Mouse (Mus musculus) limb, embryonic 13.5 days (tissue): ENCODE measurements around the gene Nudt22. TPM values are rescaled to one million over a fixed set of nuclear protein-coding genes. Genes with fewer than 3 reads are reported as not detected.

Experiments
- ATAC-seq: fragments of 200-750 bp; cut with Nextera tagmentation; 2 replicates; pipeline ENCODE4 v1.8.0; 2017; ENCODE audit warnings: low read depth, moderate number of reproducible peaks, moderate TSS enrichment; ENCODE audit not compliant: low FRiP score
- H3K27ac ChIP-seq: fragments of 300-500 bp; sonication (generic); 2 replicates; pipeline ENCODE4 v1.5.1; 2015; ENCODE audit warnings: inconsistent platforms, mild to moderate bottlenecking, moderate library complexity
- H3K27me3 ChIP-seq: fragments of 300-500 bp; sonication (generic); 2 replicates; pipeline ENCODE4 v1.6.1; 2015; ENCODE audit warnings: mild to moderate bottlenecking, inconsistent platforms
- H3K36me3 ChIP-seq: fragments of 300-500 bp; sonication (generic); 2 replicates; pipeline ENCODE4 v1.6.1; 2015; ENCODE audit warnings: inconsistent platforms, mild to moderate bottlenecking, moderate library complexity
- H3K4me1 ChIP-seq: fragments of 300-500 bp; sonication (generic); 2 replicates; pipeline ENCODE4 v1.6.1; 2015; ENCODE audit warnings: inconsistent platforms
- H3K4me2 ChIP-seq: fragments of 300-500 bp; sonication (generic); replicated peaks from 2 replicates; pipeline ENCODE4 v1.6.1; 2015; ENCODE audit warnings: inconsistent platforms, mild to moderate bottlenecking, moderate library complexity
- H3K4me3 ChIP-seq: fragments of 300-500 bp; sonication (generic); 2 replicates; pipeline ENCODE4 v1.5.1; 2015; ENCODE audit warnings: moderate library complexity, mild to moderate bottlenecking, inconsistent platforms
- H3K9ac ChIP-seq: fragments of 300-500 bp; sonication (generic); 2 replicates; pipeline ENCODE4 v1.6.1; 2015; ENCODE audit warnings: mild to moderate bottlenecking, inconsistent platforms
- H3K9me3 ChIP-seq: fragments of 300-500 bp; sonication (generic); 2 replicates; pipeline ENCODE4 v1.6.1; 2016; ENCODE audit warnings: inconsistent platforms
- WGBS: fragments of 180-500 bp; shearing (Covaris S2); methylation state at CpG from one replicate; pipeline ENCODE4 v1.1.7; 2015; 5-methylcytosine and 5-hydroxymethylcytosine counted together
- polyA plus RNA-seq: library from polyadenylated mRNA; unstranded; fragments of >200 nt; fragmentation: Nextera tagmentation; extraction: Ambion mirVana; gene quantifications from 2 replicates; pipeline ENCODE4 v1.2.1, GENCODE M21; 2015

Gene Nudt22
- polyA plus RNA-seq, 1 experiment from 2014 or later: 24.0 TPM

- Histone ChIP-seq H3K9ac (0 out of 2 replicates have a peak overlapping the region, but pooled peaks have one; percentile 26), H3K9me3 (no peaks in the 10 kb centered on the region), H3K4me3 (no peak overlapping the region), H3K27me3 (no peaks in the 10 kb centered on the region), H3K4me2 (no peak overlapping the region), H3K36me3 (peaks cover 3% of the 10 kb centered on the region), H3K4me1 (peaks cover 63% of the 10 kb centered on the region), H3K27ac (no peak overlapping the region)
- 78% methylated on average over 13 of the region's 13 CpGs for WGBS
- ATAC-seq: no peak
These were observed 23.5 kb downstream of the Nudt22 start for GRCm38 (mm10) chr19:6972247-6972917.

- H3K27me3 ChIP-seq: no peaks in the 10 kb centered on the region
- no peak overlapping the region for H3K4me2 ChIP-seq
- H3K4me3 ChIP-seq: no peak overlapping the region
- WGBS: 21% methylated on average over 6 of the region's 6 CpGs
- ATAC-seq: no peak
- peaks cover 55% of the 10 kb centered on the region for H3K4me1 ChIP-seq
- no peak overlapping the region; the same call in 1 of the 2 replicates for H3K27ac ChIP-seq
- peak overlapping the region; percentile 26; the same call in 1 of the 2 replicates for H3K9ac ChIP-seq
- H3K36me3 ChIP-seq: peaks cover 2% of the 10 kb centered on the region
- H3K9me3 ChIP-seq: no peaks in the 10 kb centered on the region
These were observed 24.3 kb downstream of the Nudt22 start for GRCm38 (mm10) chr19:6971644-6972043.

- Histone ChIP-seq H3K27ac (no peak overlapping the region; the same call in 1 of the 2 replicates), H3K4me3 (peak overlapping the region; percentile 60), H3K27me3 (no peaks in the 10 kb centered on the region), H3K4me1 (peaks cover 45% of the 10 kb centered on the region), H3K9me3 (no peaks in the 10 kb centered on the region), H3K9ac (peak overlapping the region; percentile 83; the same call in 1 of the 2 replicates), H3K36me3 (peaks cover 13% of the 10 kb centered on the region), H3K4me2 (peak overlapping the region; percentile 77)
- no peak for ATAC-seq
- WGBS: 27% methylated on average over 11 of the region's 11 CpGs
These were observed 25.3 kb downstream of the Nudt22 start for GRCm38 (mm10) chr19:6970460-6971085.

GRCm38 (mm10) chr19:6969665-6970381 is 26.1 kb downstream of the Nudt22 start:
- no peaks in the 10 kb centered on the region for H3K27me3 ChIP-seq
- peak overlapping the region; percentile 77 for H3K4me2 ChIP-seq
- under 1% methylated on average over 55 of the region's 55 CpGs for WGBS
- H3K36me3 ChIP-seq: peaks cover 21% of the 10 kb centered on the region
- H3K4me3 ChIP-seq: peak overlapping the region; percentile 60
- H3K9me3 ChIP-seq: no peaks in the 10 kb centered on the region
- ATAC-seq: peak; percentile 41
- H3K4me1 ChIP-seq: peaks cover 45% of the 10 kb centered on the region
- H3K27ac ChIP-seq: no peak overlapping the region
- peak overlapping the region; percentile 83 for H3K9ac ChIP-seq

DNA sequence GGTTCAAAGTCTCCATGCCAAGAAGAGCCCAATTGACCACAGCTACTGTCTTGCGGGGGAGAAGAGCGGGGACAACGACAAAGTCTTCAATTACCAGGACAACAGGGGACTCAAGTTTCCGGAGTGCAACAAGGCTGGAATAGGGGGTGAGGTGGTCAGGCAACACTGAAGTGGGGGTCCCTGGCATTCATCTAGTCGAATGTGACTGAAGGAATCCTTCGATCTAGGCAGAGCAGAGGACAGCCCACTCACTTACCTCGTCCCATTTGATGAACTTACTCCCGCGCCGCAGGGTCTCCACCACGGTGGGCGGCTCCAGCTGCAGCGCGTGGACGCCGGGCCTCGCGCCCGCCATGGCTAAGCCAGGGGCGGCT is 26.6 kb downstream of the Nudt22 start:
- peak; percentile 38 for ATAC-seq
- under 1% methylated on average over 20 of the region's 20 CpGs for WGBS
- peak overlapping the region; percentile 60 for H3K4me3 ChIP-seq
- H3K4me2 ChIP-seq: peak overlapping the region; percentile 77
- peaks cover 26% of the 10 kb centered on the region for H3K36me3 ChIP-seq
- peaks cover 45% of the 10 kb centered on the region for H3K4me1 ChIP-seq
- H3K9me3 ChIP-seq: no peaks in the 10 kb centered on the region
- H3K27ac ChIP-seq: no peak overlapping the region
- no peaks in the 10 kb centered on the region for H3K27me3 ChIP-seq
- peak overlapping the region; percentile 83 for H3K9ac ChIP-seq

GRCm38 (mm10) chr19:6968491-6969271 is 27.2 kb downstream of the Nudt22 start:
- Histone ChIP-seq H3K4me2 (peak overlapping the region; percentile 77), H3K4me1 (peaks cover 41% of the 10 kb centered on the region), H3K36me3 (peaks cover 32% of the 10 kb centered on the region), H3K4me3 (peak overlapping the region; percentile 60), H3K27ac (no peak overlapping the region), H3K9ac (peak overlapping the region; percentile 83), H3K9me3 (no peaks in the 10 kb centered on the region), H3K27me3 (no peaks in the 10 kb centered on the region)
- ATAC-seq: no peak
- WGBS: 10% methylated on average over 15 of the region's 15 CpGs

GRCm38 (mm10) chr19:6956461-6956860 is 39.5 kb downstream of the Nudt22 start:
- Histone ChIP-seq H3K27ac (no peak overlapping the region), H3K27me3 (no peaks in the 10 kb centered on the region), H3K4me3 (no peak overlapping the region), H3K9me3 (no peaks in the 10 kb centered on the region), H3K4me2 (no peak overlapping the region), H3K9ac (no peak overlapping the region), H3K4me1 (peaks cover 13% of the 10 kb centered on the region), H3K36me3 (peaks cover 74% of the 10 kb centered on the region)
- WGBS: 84% methylated on average over 10 of the region's 10 CpGs
- ATAC-seq: no peak

- H3K4me2 ChIP-seq: no peak overlapping the region
- peaks cover 70% of the 10 kb centered on the region for H3K36me3 ChIP-seq
- H3K4me3 ChIP-seq: no peak overlapping the region
- H3K27ac ChIP-seq: no peak overlapping the region
- H3K9me3 ChIP-seq: no peaks in the 10 kb centered on the region
- ATAC-seq: no peak
- H3K27me3 ChIP-seq: no peaks in the 10 kb centered on the region
- H3K4me1 ChIP-seq: peaks cover 13% of the 10 kb centered on the region
- no peak overlapping the region for H3K9ac ChIP-seq
- 63% methylated on average over 7 of the region's 7 CpGs for WGBS
These were observed 40.5 kb downstream of the Nudt22 start for GRCm38 (mm10) chr19:6955424-6955823.

DNA sequence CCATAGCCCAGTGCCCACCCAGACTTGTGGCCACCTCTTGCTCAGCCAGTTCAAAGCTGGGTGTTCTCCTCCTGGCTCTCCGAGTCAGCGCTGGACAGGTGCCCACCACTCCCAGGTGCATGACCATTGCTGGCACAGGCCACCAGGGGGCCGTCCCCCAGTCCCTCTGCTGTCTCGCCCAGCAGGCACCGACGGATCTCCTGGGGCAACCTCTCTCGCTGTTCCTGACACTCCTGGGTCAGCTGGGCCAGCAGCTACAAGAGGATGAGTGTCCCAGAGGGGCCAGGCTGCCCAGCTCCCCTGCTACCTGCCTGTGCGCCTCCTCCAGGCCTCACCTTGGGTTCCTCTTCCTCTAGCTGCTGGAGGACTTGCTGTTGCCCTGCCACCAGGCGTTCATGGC is 41.9 kb downstream of the Nudt22 start:
- Histone ChIP-seq H3K27ac (no peak overlapping the region), H3K27me3 (no peaks in the 10 kb centered on the region), H3K9me3 (no peaks in the 10 kb centered on the region), H3K36me3 (peaks cover 59% of the 10 kb centered on the region), H3K4me2 (no peak overlapping the region), H3K4me3 (no peak overlapping the region), H3K9ac (no peak overlapping the region), H3K4me1 (peaks cover 19% of the 10 kb centered on the region)
- no peak for ATAC-seq
- WGBS: 58% methylated on average over 9 of the region's 9 CpGs

GRCm38 (mm10) chr19:6952712-6953037 is 43.2 kb downstream of the Nudt22 start:
- WGBS: 15% methylated on average over 3 of the region's 3 CpGs
- peak overlapping the region; percentile 55; the same call in 1 of the 2 replicates for H3K27ac ChIP-seq
- H3K9ac ChIP-seq: peak overlapping the region; percentile 84
- ATAC-seq: no peak
- H3K9me3 ChIP-seq: no peaks in the 10 kb centered on the region
- peaks cover 19% of the 10 kb centered on the region for H3K4me1 ChIP-seq
- peaks cover 48% of the 10 kb centered on the region for H3K36me3 ChIP-seq
- peak overlapping the region; percentile 97 for H3K4me2 ChIP-seq
- H3K4me3 ChIP-seq: peak overlapping the region; percentile 69
- H3K27me3 ChIP-seq: no peaks in the 10 kb centered on the region

GRCm38 (mm10) chr19:6951994-6952711 is 43.8 kb downstream of the Nudt22 start:
- 3% methylated on average over 31 of the region's 31 CpGs for WGBS
- peaks cover 19% of the 10 kb centered on the region for H3K4me1 ChIP-seq
- H3K27ac ChIP-seq: peak overlapping the region; percentile 95
- H3K9me3 ChIP-seq: no peaks in the 10 kb centered on the region
- ATAC-seq: peak; percentile 13; the same call in 1 of the 2 replicates
- peak overlapping the region; percentile 69 for H3K4me3 ChIP-seq
- H3K27me3 ChIP-seq: no peaks in the 10 kb centered on the region
- H3K9ac ChIP-seq: peak overlapping the region; percentile 84
- H3K36me3 ChIP-seq: peaks cover 43% of the 10 kb centered on the region
- H3K4me2 ChIP-seq: peak overlapping the region; percentile 97
